Mouse (Mus musculus) ES-Bruce4 (cell line): ENCODE data around the gene Bend3.

Source experiments
- CTCF ChIP-seq: IDR thresholded peaks from one replicate; pipeline ENCODE4 v1.8.1; 2011; ENCODE audit warnings: low read depth, low read length
- EP300 ChIP-seq: IDR thresholded peaks from 2 replicates; pipeline ENCODE4 v1.6.1; 2011; ENCODE audit warnings: low read depth, low read length; ENCODE audit not compliant: insufficient read depth

DNA sequence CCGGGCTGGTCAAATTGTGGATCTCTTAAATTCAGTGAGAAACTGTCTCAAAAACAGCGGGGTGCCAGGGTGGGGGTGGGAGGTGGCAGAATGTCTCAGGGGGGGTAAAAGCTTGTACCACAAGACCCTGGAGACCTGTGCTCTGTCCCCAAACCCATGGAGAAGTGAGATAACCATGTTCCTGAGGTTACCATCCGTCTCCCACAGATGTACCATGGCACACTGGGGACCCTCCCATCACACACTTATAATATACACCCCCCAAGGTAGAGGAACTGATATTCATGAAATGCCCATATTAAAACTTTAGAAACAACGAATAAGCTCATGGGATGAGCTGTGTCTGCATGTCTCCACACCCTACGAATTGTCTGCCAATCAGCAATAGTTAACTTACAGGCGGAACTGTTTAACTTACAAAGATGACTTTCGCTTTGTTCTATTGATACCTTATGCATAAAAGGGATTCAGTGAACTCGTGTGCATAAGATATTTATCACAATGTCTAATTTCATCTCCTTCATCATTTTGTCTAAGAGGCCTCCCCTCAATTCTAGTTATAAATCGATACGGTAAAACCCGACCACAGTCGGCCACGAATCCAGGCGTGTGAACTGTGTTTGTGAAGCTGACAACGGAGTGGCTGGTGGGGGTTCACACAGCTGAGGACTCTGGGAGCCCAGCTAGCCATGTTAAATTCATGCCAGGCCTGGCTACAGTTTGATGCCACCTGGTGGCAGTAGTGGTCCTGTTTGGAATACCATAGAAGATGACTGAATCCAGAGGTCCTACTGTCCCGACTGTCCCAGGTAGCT lies 26.6 kb upstream of the Bend3 start:
- TF ChIP-seq CTCF (peak; percentile 59), EP300 (no peak)
